Mouse (Mus musculus) heart, embryonic 16.5 days (tissue): ENCODE measurements at regions not wholly inside any gene's neighbourhood (a gene's known extent, or its start where the extent isn't known, plus 50 kb on each side); places are given as distances from the start of the nearest gene placed in this dataset.

Experiments
- ATAC-seq: fragments of 200-750 bp; cut with Nextera tagmentation; replicated peaks from 2 replicates; pipeline ENCODE4 v1.8.0; 2017; ENCODE audit warnings: moderate number of reproducible peaks; ENCODE audit not compliant: insufficient read depth, low FRiP score; ENCODE audit errors: extremely low read depth
- H3K27ac ChIP-seq: fragments of 300-500 bp; sonication (generic); 2 replicates; pipeline ENCODE4 v1.5.1; 2014; ENCODE audit warnings: mild to moderate bottlenecking, low read length, control low read depth, moderate library complexity
- H3K27me3 ChIP-seq: fragments of 300-500 bp; sonication (generic); 2 replicates; pipeline ENCODE4 v1.6.1; 2014; ENCODE audit warnings: low read length, mixed read lengths; ENCODE audit not compliant: control insufficient read depth, insufficient read depth
- H3K36me3 ChIP-seq: fragments of 300-500 bp; sonication (generic); 2 replicates; pipeline ENCODE4 v1.6.1; 2014; ENCODE audit not compliant: control insufficient read depth, insufficient read depth
- H3K4me1 ChIP-seq: fragments of 300-500 bp; sonication (generic); 2 replicates; pipeline ENCODE4 v1.6.1; 2014; ENCODE audit warnings: low read length, mixed read lengths; ENCODE audit not compliant: control insufficient read depth, insufficient read depth
- H3K4me2 ChIP-seq: fragments of 300-500 bp; sonication (generic); 2 replicates; pipeline ENCODE4 v1.6.1; 2014; ENCODE audit warnings: low read depth, mild to moderate bottlenecking, control low read depth, low read length
- H3K4me3 ChIP-seq: fragments of 300-500 bp; sonication (generic); 2 replicates; pipeline ENCODE4 v1.5.1; 2014; ENCODE audit warnings: mild to moderate bottlenecking, control low read depth, low read length
- H3K9ac ChIP-seq: fragments of 300-500 bp; sonication (generic); 2 replicates; pipeline ENCODE4 v1.6.1; 2014; ENCODE audit warnings: low read length, control low read depth
- H3K9me3 ChIP-seq: fragments of 300-500 bp; sonication (generic); replicated peaks from 2 replicates; pipeline ENCODE4 v1.6.1; 2016; ENCODE audit warnings: low read length; ENCODE audit not compliant: control insufficient read depth
- WGBS: fragments of 180-500 bp; shearing (Covaris S2); extraction: QIAGEN DNeasy Blood & Tissue Kit; methylation state at CpG from one replicate; pipeline ENCODE4 v1.1.7; 2014; 5-methylcytosine and 5-hydroxymethylcytosine counted together

GRCm38 (mm10) chr3:57923061-57923460 lies 75.2 kb upstream of the Pfn2 start:
- H3K27ac ChIP-seq: no peak overlapping the region
- no peaks in the 10 kb centered on the region for H3K27me3 ChIP-seq
- WGBS: 68% methylated on average over 3 of the region's 3 CpGs
- H3K4me3 ChIP-seq: no peak overlapping the region
- ATAC-seq: no peak
- no peaks in the 10 kb centered on the region for H3K9me3 ChIP-seq
- H3K9ac ChIP-seq: no peak overlapping the region
- H3K4me1 ChIP-seq: no peaks in the 10 kb centered on the region
- H3K36me3 ChIP-seq: no peaks in the 10 kb centered on the region
- no peak overlapping the region for H3K4me2 ChIP-seq

GRCm38 (mm10) chr3:57932657-57933539 lies 85.0 kb upstream of the Pfn2 start:
- WGBS: 88% methylated on average over 3 of the region's 3 CpGs
- Histone ChIP-seq H3K4me3 (no peak overlapping the region), H3K4me1 (no peaks in the 10 kb centered on the region), H3K4me2 (no peak overlapping the region), H3K27ac (no peak overlapping the region), H3K36me3 (no peaks in the 10 kb centered on the region), H3K9me3 (peaks cover under 1% of the 10 kb centered on the region), H3K9ac (no peak overlapping the region), H3K27me3 (no peaks in the 10 kb centered on the region)
- no peak for ATAC-seq

GRCm38 (mm10) chr3:57935042-57935610 lies 87.2 kb upstream of the Pfn2 start:
- no peak for ATAC-seq
- H3K9ac ChIP-seq: no peak overlapping the region
- H3K4me3 ChIP-seq: no peak overlapping the region
- H3K4me2 ChIP-seq: no peak overlapping the region
- peaks cover 2% of the 10 kb centered on the region for H3K9me3 ChIP-seq
- no peak overlapping the region for H3K27ac ChIP-seq
- H3K27me3 ChIP-seq: no peaks in the 10 kb centered on the region
- 56% methylated on average over 5 of the region's 5 CpGs for WGBS
- H3K4me1 ChIP-seq: no peaks in the 10 kb centered on the region
- H3K36me3 ChIP-seq: no peaks in the 10 kb centered on the region

GRCm38 (mm10) chr3:57940504-57941381 lies 92.9 kb upstream of the Pfn2 start:
- Histone ChIP-seq H3K9ac (no peak overlapping the region), H3K4me2 (no peak overlapping the region), H3K27ac (no peak overlapping the region), H3K4me1 (no peaks in the 10 kb centered on the region), H3K27me3 (no peaks in the 10 kb centered on the region), H3K9me3 (peaks cover 2% of the 10 kb centered on the region), H3K4me3 (no peak overlapping the region), H3K36me3 (no peaks in the 10 kb centered on the region)
- 83% methylated on average over 4 of the region's 4 CpGs for WGBS
- ATAC-seq: no peak

- Histone ChIP-seq H3K4me3 (no peak overlapping the region), H3K27ac (no peak overlapping the region), H3K4me2 (no peak overlapping the region), H3K36me3 (no peaks in the 10 kb centered on the region), H3K9me3 (0 out of 2 replicates have a peak, but pooled peaks cover 3% of the 10 kb centered on the region), H3K4me1 (no peaks in the 10 kb centered on the region), H3K9ac (no peak overlapping the region), H3K27me3 (no peaks in the 10 kb centered on the region)
- ATAC-seq: no peak
- WGBS: 68% methylated on average over 2 of the region's 2 CpGs
Measured at GRCm38 (mm10) chr3:57944698-57945097, 96.8 kb upstream of the Pfn2 start.

GRCm38 (mm10) chr3:57945765-57946164 lies 97.9 kb upstream of the Pfn2 start:
- H3K27ac ChIP-seq: no peak overlapping the region
- H3K9ac ChIP-seq: no peak overlapping the region
- no peak for ATAC-seq
- H3K4me2 ChIP-seq: no peak overlapping the region
- 82% methylated on average over 5 of the region's 5 CpGs for WGBS
- 0 out of 2 replicates have a peak, but pooled peaks cover 3% of the 10 kb centered on the region for H3K9me3 ChIP-seq
- peaks cover 6% of the 10 kb centered on the region for H3K4me1 ChIP-seq
- no peaks in the 10 kb centered on the region for H3K36me3 ChIP-seq
- no peaks in the 10 kb centered on the region for H3K27me3 ChIP-seq
- no peak overlapping the region for H3K4me3 ChIP-seq

GRCm38 (mm10) chr3:57947331-57947730 lies 99.5 kb upstream of the Pfn2 start:
- Histone ChIP-seq H3K4me1 (peaks cover 10% of the 10 kb centered on the region), H3K27me3 (no peaks in the 10 kb centered on the region), H3K36me3 (no peaks in the 10 kb centered on the region), H3K4me3 (no peak overlapping the region), H3K27ac (no peak overlapping the region), H3K9me3 (0 out of 2 replicates have a peak, but pooled peaks cover 3% of the 10 kb centered on the region), H3K4me2 (no peak overlapping the region), H3K9ac (no peak overlapping the region)
- 85% methylated on average over 2 of the region's 2 CpGs for WGBS
- no peak for ATAC-seq

- Histone ChIP-seq H3K4me1 (peaks cover 10% of the 10 kb centered on the region), H3K27ac (no peak overlapping the region), H3K9ac (no peak overlapping the region), H3K27me3 (no peaks in the 10 kb centered on the region), H3K9me3 (0 out of 2 replicates have a peak, but pooled peaks cover 3% of the 10 kb centered on the region), H3K4me2 (no peak overlapping the region), H3K4me3 (no peak overlapping the region), H3K36me3 (no peaks in the 10 kb centered on the region)
- 89% methylated on average over 1 of the region's 1 CpGs for WGBS
- no peak for ATAC-seq
Measured at GRCm38 (mm10) chr3:57948720-57949119, 100.8 kb upstream of the Pfn2 start.
